Mouse (Mus musculus): ENCODE measurements around the gene Hcrt. TPM values are rescaled to one million over a fixed set of nuclear protein-coding genes. Genes with fewer than 3 reads are reported as not detected.
A peak's percentile ranks its signal among the peaks of the same experiment; 100 is the strongest.
"Not testable (repeated sequence)": the region's sequence is repeated elsewhere in the genome, so short reads cannot be mapped to it uniquely, and the experiment has no call there.

The Hcrt gene
- total RNA-seq (2021): not detected

DNA sequence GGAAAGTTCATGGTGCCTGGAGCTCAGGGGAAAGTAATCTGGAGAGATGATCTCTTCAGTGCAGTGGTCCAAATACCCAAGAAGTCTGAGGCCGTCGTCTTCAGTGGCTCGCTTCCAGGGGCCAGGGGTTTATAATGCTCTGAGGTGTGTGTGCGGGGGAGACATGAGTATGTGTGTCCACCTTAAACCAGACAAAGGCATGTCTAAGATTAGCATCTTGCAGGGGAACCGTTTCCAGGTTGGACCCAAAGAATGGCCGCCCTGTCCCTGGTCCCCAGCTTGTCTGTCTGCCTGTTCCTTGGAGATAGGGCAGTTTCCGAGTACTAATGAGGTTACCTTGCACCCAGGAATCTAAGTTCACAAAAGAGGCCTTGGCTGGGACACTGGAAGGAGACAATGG is at the start of gene Hcrt:
TSS of gene Hcrt (minus strand) at position 101 of the 400 bp plus-strand sequence.
- intact Hi-C loops (cut with DNase I): loop anchor here (5.0 kb wide), 1 partner anchor 191 kb away; the partner anchor contains the start of gene Cnp
- no peak for DNase-seq

DNA sequence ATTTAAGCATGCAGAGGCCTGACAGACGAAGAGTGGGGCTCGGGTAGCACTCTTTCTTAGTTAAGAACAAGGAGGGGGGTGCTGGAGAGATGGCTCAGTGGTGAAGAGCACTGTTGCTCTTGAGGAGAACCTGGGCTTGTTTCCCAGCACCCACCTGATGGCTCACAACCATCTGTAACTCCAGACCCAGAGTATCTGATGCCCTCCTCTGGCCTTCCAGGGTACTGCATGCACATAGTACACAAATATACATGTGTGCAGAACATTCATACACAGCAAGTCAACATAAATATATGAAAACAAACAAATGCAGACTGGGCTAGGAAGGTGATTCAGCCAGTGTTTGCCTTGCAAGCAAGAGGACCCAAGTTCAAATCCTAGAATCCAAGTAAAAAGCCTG is 48.4 kb upstream of the Hcrt start:
- no peak for DNase-seq
- intact Hi-C loops (cut with DNase I): no loop called here

DNA sequence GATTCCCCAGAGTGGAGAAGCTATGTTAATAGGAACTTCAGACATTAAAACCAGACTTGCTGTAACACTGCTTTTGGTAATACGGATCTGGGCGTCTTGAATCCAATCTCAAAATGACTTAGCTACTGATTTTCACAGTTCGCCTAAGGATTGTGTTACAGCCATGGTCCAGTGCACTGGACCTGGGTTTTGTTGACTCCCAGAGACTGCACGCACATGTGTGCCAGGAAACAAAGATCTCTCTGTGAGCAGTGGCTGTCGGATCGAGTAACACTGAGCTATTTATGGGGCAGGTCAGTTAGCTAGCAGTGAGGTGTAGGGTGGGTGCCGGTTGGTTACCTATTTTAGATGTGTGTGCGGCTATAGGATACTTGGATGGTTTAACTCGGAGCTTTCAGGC is 47.8 kb upstream of the Hcrt start:
- peak in 1 of 2 experiments; percentile 44 for DNase-seq
- intact Hi-C loops (cut with DNase I): no loop called here

DNA sequence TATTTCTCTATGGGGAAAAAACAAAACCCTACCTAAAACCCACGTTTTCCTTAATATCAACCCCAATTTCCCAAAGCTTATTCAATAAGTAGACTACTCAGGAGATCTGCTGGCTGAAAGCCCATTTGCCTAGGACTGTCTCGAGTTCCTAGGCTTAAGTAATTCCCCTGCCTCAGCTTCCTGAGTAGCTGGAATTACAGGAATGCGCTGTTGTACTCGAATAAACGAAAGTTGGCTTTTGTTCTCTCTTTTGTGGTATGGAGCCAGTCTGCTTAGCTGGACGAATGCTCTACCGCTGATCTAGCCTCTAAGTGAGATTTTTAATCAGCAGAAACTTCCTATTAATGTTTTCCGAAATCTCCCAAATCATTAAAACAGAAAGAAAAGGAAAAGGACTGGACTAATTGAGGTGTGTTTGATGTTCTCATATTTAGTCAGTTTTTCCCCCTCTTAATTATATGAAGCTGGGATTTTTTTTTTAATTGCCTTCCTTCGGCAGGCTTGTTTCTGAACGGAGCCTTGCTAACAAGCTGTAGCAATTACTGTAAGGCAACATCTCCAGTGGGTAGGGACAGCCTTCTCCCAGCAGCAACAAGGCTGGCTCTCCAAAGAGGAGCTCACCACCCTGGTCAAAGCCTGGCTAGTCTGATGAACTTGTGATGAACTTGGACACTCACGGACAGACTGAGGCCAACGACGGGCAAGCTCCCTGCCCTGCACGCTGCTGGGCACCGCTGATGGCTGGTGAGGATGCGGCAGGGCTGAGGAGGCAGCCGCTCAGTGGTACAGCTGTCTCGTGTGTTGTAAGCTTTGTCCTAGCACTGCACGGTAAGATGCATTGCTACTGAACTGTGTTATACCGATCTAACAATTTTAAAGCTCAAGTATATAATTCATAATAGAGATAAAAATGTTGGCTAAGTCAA is 43.9 kb upstream of the Hcrt start:
- intact Hi-C loops (cut with DNase I): no loop called here
- DNase-seq: no peak

DNA sequence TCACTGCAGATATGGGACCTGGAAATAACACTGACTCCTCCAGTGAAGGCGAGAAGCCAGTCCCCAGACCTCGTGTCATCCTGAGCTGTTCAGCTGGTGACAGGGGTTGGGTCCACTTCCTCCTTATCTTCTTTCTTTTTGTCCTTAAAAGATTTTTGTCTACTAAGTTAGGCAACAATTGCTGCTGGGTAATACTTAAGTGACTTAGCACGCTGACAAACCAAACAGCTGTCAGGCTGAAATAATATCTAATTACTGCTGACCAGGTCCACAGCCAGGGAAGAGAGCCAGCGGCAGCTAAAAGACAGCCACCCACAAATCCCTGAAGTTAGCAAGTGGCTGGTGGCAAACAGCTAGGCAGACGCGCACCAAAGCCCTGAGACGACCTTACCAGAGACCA is 42.8 kb upstream of the Hcrt start:
- peak; percentile 57 to 62 for DNase-seq
- intact Hi-C loops (cut with DNase I): no loop called here

DNA sequence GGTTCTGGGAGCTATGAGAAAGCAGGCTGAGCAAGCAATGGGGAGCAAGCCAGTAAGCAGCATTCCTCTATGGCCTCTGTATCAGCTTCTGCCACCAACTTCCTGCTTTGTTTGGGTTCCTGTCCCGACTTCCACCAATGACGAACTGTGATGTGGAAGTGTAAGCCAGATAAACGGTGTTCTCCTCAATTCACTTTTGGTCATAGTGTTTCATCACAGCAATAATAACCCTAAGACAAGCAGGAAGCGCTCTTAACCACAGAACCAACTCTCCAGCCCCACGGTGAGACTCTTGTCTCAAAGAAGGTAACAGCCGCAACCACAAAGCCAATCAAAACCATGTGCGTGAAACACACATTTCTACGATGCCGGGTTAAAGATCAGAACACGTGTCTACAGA is 41.7 kb upstream of the Hcrt start:
- intact Hi-C loops (cut with DNase I): no loop called here
- DNase-seq: no peak

DNA sequence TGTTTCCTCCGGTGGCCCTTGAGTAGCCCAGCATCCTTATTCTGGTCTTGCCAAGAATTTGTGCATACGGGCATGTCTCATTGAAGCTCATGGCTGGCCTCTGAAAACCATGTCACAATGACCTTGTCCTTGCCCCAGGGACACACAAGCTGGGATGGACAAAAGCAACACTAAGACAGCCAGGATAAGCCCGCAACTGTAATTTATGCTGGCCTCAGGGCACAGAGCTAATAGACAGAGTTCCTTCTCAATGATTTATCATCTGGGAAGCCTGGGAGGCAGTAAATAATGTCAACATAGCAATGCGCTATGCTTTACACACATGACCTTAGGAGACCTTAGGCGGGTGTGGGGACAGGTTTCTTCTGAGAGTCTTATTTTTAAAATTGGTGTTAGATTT is 36.7 kb upstream of the Hcrt start:
- DNase-seq: no peak
- intact Hi-C loops (cut with DNase I): no loop called here

DNA sequence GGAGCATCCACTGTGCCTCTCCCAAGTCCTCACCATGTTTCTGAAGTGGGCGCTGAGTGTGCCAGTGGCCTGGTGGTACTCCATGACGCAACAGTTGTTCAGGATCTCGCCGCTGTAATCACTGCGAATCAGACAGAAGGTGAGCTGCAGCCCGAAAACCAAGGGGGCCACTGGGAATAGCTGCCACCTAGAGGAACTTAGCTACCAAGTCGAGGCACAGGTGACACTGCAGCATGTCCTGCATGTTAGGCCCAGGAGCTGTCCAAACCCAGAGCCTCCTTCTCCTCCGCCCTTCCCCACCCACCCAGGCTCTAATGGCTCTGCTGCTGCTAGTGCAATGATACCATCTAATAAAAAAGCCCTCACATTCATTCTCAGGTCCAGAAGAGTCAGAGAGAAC is 33.9 kb upstream of the Hcrt start:
- intact Hi-C loops (cut with DNase I): no loop called here

DNA sequence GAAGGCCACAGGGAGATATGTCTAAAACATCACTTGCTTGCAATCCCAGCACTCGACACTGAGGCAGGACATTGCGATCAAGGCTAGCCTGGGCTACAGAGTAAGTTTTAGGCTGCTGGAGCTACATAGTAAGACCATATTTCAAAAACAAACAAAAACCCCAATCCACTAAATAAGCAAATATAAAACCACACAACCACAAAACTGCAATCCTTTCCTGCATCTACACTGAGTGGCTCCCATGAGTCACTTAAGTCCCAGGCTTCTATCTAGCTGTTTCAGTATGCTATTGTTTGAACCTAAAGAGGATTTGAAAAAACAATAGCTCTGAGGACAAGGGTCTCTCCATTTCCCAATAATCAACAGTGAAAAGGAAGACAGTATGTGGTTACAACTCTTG is 32.7 kb upstream of the Hcrt start:
- no peak for DNase-seq
- intact Hi-C loops (cut with DNase I): no loop called here

More for the DNA sequence above, 33.9 kb upstream of the Hcrt start:
- no peak for DNase-seq

DNA sequence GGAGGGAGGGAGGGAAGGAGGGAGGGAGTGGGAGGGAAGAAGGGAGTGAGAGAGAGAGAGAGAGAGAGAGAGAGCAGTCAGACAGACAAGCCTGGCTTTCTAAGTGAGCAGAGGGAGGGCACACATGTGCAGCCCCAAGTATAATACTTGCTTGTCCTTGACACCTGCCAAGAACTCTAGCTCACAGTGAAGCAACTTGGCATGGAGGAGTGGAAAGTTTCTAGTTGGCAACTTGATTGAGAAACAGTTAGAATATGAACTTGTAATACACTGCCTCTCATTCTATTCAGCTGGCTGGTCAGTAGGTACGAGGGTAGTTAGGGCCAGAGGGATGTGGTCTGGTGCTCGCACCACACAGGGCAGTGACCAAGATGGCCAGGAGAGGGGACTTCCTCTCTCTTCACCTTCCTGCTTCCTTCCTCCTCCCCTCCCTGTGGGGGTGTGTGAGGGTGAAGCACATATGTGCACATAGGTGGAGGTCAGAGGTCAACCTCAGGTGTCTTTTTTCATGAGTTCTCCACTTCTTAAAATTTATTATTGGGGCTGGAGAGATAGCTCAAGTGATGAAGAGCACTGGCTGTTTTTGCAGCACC is 28.8 kb upstream of the Hcrt start:
- intact Hi-C loops (cut with DNase I): no loop called here
- DNase-seq: peak; percentile 66 to 76

DNA sequence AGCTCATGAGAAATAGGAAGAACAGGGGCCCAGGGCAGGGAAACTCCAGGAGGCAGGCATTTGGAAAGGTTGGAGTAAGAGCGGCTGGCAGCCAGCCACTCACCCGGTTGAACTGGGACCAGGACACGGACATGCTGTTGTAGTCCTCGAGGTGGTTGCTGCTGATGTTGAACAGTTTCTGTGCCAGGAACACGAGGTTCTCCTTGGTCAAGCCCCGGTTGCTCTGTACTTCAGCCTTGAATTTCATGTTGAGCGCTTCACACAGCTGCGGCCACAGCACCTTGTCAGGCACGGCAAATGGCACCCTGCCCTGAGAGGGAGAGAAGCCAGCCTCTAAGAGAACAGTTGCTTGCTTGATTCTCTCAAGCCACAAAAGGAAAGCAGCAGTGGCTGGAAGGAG is 27.9 kb upstream of the Hcrt start:
- intact Hi-C loops (cut with DNase I): not testable (repeated sequence)
- peak; percentile 75 to 76 for DNase-seq

DNA sequence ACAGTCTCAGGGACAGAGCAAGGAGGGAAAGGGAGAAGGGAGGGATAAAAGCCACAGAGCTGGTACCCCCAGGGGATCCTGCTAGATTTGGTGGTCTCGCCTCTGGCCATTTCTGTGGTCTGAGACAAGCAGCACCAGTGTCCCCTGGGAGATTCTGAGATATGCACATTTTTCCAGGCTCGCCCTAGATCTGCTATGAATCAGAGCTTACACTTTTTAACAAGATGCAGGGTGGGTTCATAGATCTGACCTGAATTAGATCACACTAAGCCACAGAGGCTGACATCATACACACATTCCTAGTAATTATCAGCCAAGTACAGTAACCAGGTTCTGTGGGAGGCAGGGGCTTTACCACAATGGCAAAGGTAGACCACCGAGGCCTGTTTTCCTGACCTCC is 27.0 kb upstream of the Hcrt start:
- intact Hi-C loops (cut with DNase I): no loop called here
- no peak for DNase-seq

DNA sequence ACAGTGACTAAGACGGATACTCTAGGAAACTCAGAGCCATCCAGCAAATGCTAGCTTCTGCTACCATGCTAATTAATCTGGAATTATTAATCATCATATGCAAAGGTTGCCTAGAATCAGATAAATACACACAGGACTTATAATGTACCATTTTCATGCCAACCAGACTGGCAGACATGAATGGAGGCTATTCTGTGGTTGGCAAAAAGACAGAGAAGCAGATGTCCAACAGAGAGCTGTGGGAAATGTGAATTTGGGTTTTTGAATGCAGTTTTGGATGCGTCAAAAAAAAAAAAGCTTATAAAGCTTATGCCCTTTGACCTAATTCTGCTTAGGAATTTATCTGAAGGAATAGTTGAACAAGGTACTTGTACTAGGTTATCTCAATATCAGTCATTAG is 23.0 kb upstream of the Hcrt start:
- intact Hi-C loops (cut with DNase I): no loop called here
- DNase-seq: no peak

DNA sequence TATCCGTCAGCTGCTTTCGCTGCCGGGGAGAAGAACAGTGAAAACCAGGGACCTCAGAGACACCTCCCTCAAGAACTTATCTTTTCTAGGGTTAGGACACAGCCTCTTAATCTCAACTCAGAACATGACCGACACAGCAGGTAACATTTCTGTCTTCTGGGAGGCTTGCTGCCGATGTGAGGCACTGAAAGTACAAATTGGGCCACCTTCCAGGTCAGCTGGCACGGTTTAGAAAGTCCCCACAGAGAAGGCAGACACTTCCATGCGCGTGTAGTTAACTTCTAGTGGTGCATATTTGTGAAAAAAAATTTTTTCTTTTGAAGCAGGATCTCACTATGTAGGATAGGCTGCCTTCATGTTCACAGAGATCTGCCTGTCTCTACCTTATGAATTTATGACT is 21.6 kb upstream of the Hcrt start:
- no peak for DNase-seq

DNA sequence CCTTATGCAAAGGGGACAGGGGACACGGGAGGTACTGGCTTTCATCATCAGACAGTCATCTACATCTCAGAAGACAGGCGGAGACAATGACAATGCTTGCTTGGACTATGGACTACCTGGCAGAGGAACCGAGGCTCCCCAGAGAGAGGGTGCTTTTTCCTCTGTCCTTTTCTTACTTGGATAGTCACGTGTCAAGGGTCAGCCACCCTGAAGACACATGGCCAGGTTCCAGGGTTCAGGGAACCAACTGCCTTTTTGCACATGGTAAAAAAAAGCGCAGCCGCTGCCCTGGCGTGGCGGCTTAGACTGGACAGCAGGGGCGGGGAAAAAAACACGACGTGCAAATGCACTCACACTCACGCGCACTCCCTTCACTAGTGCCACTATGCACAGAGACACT is 19.8 kb upstream of the Hcrt start:
- intact Hi-C loops (cut with DNase I): no loop called here

More for the DNA sequence above, 21.6 kb upstream of the Hcrt start:
- intact Hi-C loops (cut with DNase I): no loop called here

DNA sequence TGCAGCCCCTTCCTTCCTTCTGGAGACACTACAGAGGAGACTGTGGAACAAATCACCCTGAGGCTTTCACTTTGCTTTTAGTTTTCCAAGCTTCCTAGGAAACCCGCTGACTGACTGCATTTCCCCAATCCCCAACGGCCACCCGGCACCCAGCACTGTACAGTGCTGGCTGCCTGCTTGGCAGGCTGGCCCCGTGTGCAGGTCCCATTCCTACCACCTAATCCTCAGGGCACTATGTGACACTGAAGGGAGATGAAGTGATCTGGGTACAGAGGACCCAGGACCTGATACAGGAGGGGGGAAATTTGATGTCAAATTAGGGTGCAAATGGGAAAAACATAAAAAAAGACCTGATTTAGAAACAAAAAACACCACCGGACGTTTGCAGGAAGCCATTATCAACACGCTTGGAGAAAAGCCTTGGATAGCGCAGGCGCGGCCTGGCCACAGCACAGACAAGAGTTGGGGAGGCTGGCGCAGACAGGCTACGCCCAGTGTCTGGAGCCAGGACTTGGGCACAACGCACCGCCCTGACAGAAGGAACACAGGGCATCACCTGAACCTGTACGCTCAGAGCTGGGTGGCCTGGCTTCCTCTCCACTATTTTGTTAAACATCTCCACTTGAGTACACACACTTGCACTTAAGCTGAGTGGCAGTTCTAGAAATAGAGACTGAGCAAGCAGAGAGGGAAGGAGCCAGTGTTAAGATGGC is 19.2 kb upstream of the Hcrt start:
- DNase-seq: no peak
- intact Hi-C loops (cut with DNase I): no loop called here

More for the DNA sequence above, 19.8 kb upstream of the Hcrt start:
- DNase-seq: no peak

DNA sequence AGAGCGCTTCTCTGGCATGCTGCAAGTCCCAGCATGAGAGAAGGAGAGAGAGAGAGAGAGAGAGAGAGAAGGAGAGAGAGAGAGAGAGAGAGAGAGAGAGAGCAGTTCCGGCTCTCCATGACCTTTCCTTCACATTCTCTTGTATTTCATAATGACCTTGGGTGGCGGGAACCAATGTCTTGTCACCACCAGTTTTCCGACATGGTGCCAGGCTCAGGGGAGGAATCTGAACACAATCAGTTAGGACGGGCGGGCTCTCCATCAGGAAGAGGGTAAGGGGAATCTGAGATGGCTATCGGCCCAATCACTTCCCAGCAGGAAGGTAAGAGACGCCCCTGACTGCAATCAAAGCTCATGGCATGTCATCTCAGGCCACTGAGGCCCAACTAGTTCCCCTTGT is 17.5 kb upstream of the Hcrt start:
- DNase-seq: no peak
- intact Hi-C loops (cut with DNase I): no loop called here

DNA sequence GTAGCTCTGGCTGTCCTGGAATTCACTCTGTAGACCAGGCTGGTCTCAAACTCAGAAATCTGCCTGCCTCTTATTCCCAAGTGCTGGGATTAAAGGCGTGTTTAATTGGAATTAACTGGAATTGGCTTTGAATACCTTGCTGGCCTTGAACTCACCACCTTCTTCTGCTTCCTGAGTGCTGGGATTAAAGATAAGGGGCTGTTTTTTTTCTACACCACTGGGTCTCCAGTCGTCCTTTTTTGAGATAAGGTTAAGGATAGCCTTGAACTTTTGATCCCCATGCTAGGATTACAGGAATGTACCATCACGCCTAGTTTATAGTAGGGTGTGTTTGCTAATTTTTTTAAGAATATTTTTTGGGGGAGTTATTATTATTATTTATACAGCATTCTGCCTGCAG is 15.3 kb upstream of the Hcrt start:
- intact Hi-C loops (cut with DNase I): no loop called here
- DNase-seq: no peak

DNA sequence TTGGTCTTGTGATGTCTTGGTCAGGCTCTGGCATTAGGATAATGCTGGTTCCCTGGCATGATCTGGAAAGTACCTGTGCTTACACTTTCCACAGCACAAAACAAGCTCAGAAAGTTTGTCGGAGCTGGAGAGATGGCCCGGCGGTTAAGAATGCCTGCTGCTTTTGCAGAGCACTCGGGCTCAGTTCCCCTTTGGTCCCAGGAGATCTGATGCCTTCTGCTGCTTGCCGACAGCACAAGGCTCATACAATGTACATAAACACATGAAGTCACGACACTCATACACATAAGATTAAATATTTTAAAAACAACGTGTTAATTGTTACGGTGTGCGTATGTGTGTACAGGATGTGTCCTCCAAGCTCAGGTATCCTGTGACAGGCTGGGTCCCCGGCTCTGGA is 13.2 kb upstream of the Hcrt start:
- intact Hi-C loops (cut with DNase I): no loop called here
- no peak for DNase-seq

DNA sequence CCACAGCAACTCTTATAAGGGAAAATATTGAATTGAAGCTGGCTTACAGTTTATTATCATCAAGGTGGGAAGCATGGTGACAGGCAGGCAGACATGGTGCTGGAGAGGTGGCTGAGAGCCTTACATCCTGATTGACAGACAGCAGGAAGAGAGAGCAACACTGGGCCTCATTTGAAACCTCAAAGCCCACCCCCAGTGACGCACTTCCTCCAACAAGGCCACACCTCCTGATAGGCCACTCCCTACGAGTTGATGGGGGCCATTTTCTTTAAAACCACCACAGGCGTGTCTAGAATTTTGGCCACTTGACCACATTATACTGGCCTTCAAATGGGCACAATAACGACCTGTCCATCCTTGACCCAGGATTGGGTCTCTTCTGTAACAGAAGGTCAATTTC is 11.5 kb upstream of the Hcrt start:
- intact Hi-C loops (cut with DNase I): no loop called here

DNA sequence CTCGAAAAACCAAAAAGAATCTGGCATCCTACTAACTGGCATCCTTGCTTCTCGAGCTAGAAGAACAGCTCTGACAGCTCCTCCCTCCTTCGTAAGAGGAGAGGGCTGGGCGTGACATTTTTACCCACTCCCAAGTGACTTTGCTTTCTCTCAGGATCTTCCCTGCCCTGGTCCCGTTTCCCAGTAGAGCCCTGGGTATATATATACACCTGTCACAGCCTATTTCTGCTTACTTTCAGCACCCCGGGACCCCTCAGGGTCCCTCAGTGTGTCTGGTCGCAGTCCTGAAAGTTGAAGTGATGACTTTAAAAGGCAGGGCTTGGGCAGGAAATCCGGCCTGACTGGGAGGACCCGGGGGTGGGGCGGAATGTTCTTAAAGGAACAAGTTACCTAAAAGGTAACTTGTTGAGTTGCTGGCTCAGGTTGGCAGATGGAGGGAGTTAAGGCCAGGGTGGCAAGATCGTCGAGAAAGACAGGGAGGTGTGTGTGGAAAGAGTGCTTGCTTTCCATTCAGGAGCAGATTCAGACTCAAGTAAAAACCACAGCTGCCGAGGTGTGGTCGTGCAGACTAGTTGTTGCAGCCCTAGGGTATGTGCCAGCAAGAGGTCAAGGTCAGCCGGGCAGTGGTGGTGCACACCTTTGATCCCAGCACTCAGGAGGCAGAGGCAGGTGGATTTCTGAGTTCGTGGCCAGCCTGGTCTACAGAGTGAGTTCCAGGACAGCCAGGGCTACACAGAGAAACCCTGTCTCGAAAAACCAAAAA is 8.1 kb upstream of the Hcrt start, which contains the start of gene Ghdc:
TSS of gene Ghdc (minus strand) at position 312 of the 763 bp plus-strand sequence.
- DNase-seq: peak; percentile 88 to 91
- intact Hi-C loops (cut with DNase I): no loop called here

More for the DNA sequence above, 11.5 kb upstream of the Hcrt start:
- DNase-seq: no peak

All from heart, postnatal 10 days (tissue).